Mouse (Mus musculus): ENCODE measurements around the gene Mmp15. TPM values are rescaled to one million over a fixed set of nuclear protein-coding genes. Genes with fewer than 3 reads are reported as not detected.

Mmp15 gene
- polyA plus RNA-seq, 1 experiment, result 1.4 TPM

DNA sequence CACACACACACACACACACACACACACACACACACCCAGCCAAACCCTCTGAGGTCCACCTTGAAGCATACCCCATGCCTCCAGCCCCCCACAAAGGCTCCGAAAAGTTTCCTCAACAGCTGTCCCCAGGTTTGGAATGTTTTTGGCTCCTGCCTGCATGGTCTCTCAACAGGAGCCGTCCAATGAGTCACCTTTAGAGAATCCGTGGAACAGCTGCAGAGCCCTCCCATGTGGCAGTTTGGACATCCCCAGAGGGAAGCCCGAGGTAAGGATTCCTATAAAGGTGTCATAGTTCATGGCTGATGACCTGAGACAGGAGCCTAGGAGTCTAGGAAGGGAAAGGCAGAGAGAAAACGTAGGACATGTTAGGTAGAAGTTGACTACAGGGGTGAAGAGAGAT is 34.0 kb downstream of the Mmp15 start:
- no peak overlapping the region for H3K4me3 ChIP-seq (ENCODE audit: insufficient read depth, low read length)
- H3K27ac ChIP-seq (ENCODE audit: insufficient read depth, low read length), result no peak overlapping the region
- peaks cover 7% of the 10 kb centered on the region; the same call in 1 of the 2 replicates for H3K4me1 ChIP-seq (ENCODE audit: control insufficient read depth, insufficient read depth, low read length)
- TF ChIP-seq CTCF (IDR thresholded peaks at IDR 0.05; ENCODE audit: borderline replicate concordance, insufficient read depth, low read length), result no peak
- no peak for TF ChIP-seq POLR2A (IDR thresholded peaks at IDR 0.05; ENCODE audit: low read depth, low read length)

DNA sequence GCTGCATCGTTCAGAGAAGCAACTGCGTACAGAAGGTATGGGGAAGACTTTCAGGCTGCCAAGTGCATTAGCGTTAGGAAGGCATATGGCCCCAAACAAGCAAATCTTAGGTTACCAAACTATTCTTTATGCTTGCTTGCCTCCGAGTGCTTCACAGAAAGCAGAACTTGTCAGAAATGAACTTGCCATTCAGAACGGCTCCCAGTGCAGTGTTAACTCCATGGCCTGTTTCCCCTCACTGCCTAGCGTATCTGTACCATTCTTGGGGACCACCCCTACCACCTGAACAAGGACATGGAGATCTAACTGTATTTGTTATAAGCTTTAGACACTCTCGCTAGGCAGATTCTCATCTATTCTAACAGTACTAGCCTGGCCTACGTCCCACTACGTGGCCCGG is 35.2 kb downstream of the Mmp15 start:
- H3K27ac ChIP-seq (ENCODE audit: insufficient read depth, low read length), result no peak overlapping the region
- TF ChIP-seq CTCF (IDR thresholded peaks at IDR 0.05; ENCODE audit: borderline replicate concordance, insufficient read depth, low read length), result no peak
- TF ChIP-seq POLR2A (IDR thresholded peaks at IDR 0.05; ENCODE audit: low read depth, low read length), result no peak
- H3K4me1 ChIP-seq (ENCODE audit: control insufficient read depth, insufficient read depth, low read length), result peaks cover 7% of the 10 kb centered on the region; the same call in 1 of the 2 replicates
- H3K4me3 ChIP-seq (ENCODE audit: insufficient read depth, low read length), result no peak overlapping the region

DNA sequence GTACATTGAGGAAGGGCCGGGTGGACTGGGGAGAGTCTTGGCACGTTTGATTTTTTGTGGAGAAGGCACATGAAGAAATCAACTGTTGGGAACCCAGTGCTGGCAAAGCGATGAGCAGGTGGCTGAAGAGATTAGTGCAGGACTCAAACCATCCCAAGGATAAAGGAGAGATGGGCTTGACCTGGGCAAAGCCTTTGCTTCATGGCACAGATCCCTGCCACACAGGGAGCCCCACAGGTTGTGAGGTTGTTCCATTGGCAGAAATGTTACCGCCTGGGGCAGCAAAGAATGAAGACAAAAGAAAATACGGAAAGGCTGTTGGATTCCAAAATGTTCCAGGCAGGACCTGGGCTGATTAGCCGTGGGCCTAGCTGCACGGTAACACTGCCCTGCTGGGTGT is 35.9 kb downstream of the Mmp15 start:
- Histone ChIP-seq H3K4me1 (ENCODE audit: control insufficient read depth, insufficient read depth, low read length) (peaks cover 7% of the 10 kb centered on the region; the same call in 1 of the 2 replicates), H3K27ac (ENCODE audit: insufficient read depth, low read length) (no peak overlapping the region), H3K4me3 (ENCODE audit: insufficient read depth, low read length) (no peak overlapping the region)
- TF ChIP-seq POLR2A (IDR thresholded peaks at IDR 0.05; ENCODE audit: low read depth, low read length), result no peak
- no peak for TF ChIP-seq CTCF (IDR thresholded peaks at IDR 0.05; ENCODE audit: borderline replicate concordance, insufficient read depth, low read length)

DNA sequence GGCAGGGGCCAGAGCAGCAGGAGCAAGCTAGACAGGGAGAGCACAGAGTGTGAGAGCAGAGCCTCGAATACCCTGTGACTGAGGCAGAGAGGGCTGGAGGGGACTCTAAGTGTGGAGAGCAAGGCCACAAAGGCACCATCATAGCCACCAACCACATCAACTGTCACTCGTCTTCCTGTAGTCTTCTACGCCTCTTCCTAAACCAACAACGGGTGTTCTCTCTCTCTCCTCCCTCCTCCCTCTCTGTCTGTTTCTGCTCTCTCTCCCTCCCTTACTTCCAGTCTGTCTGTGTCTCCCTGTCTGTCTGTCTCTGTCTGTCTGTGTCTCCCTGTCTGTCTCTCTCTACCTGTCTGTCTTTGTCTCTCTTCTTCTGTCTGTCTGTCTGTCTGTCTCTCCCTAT is 38.2 kb downstream of the Mmp15 start:
- TF ChIP-seq POLR2A (IDR thresholded peaks at IDR 0.05; ENCODE audit: low read depth, low read length) (no peak), CTCF (IDR thresholded peaks at IDR 0.05; ENCODE audit: borderline replicate concordance, insufficient read depth, low read length) (no peak)
- H3K27ac ChIP-seq (ENCODE audit: insufficient read depth, low read length), result no peak overlapping the region
- peaks cover 7% of the 10 kb centered on the region; the same call in 1 of the 2 replicates for H3K4me1 ChIP-seq (ENCODE audit: control insufficient read depth, insufficient read depth, low read length)
- H3K4me3 ChIP-seq (ENCODE audit: insufficient read depth, low read length), result no peak overlapping the region

DNA sequence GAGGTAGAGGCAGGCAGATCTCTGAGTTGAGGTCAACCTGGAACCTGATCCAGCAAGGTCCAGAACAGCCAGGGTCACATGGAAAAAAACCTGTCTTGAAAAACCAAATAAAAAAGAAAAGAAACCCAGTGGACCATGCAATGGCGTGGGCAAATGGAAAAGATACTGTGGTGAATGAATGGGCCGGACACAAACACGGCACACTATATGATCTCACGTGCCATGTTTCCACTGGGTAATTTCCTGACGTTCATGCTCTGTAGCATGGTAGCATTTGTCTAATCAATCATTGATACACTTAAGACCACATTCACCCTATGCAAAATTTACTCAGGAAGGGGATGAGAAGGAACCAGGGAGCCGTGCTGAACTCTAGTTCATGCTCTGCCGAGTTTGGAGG is 39.0 kb downstream of the Mmp15 start:
- TF ChIP-seq POLR2A (IDR thresholded peaks at IDR 0.05; ENCODE audit: low read depth, low read length) (no peak), CTCF (IDR thresholded peaks at IDR 0.05; ENCODE audit: borderline replicate concordance, insufficient read depth, low read length) (no peak)
- Histone ChIP-seq H3K4me3 (ENCODE audit: insufficient read depth, low read length) (no peak overlapping the region), H3K4me1 (ENCODE audit: control insufficient read depth, insufficient read depth, low read length) (0 out of 2 replicates have a peak, but pooled peaks cover 2% of the 10 kb centered on the region), H3K27ac (ENCODE audit: insufficient read depth, low read length) (no peak overlapping the region)

DNA sequence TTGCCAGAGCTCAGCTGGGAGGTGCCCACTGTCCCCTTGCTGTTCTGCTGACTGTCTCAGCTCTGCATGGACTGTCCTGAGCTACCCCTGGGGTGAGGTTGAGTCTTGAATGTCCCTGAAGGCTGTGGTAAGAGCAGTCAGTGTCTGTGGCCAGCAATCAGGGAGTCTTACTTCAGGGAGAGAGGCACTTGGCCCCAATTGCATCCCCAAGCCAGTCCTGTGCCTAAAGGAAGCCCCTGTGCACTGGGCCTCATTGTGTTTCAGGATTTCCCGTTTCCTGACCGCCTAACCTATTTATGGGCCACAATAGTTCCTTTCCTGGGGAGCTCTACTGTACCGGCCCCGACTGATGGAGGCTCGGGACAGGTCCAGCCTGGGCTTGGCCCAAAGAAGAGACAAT is 40.5 kb downstream of the Mmp15 start:
- H3K27ac ChIP-seq (ENCODE audit: insufficient read depth, low read length), result no peak overlapping the region
- no peaks in the 10 kb centered on the region for H3K4me1 ChIP-seq (ENCODE audit: control insufficient read depth, insufficient read depth, low read length)
- TF ChIP-seq POLR2A (IDR thresholded peaks at IDR 0.05; ENCODE audit: low read depth, low read length) (no peak), CTCF (IDR thresholded peaks at IDR 0.05; ENCODE audit: borderline replicate concordance, insufficient read depth, low read length) (no peak)
- no peak overlapping the region for H3K4me3 ChIP-seq (ENCODE audit: insufficient read depth, low read length)

DNA sequence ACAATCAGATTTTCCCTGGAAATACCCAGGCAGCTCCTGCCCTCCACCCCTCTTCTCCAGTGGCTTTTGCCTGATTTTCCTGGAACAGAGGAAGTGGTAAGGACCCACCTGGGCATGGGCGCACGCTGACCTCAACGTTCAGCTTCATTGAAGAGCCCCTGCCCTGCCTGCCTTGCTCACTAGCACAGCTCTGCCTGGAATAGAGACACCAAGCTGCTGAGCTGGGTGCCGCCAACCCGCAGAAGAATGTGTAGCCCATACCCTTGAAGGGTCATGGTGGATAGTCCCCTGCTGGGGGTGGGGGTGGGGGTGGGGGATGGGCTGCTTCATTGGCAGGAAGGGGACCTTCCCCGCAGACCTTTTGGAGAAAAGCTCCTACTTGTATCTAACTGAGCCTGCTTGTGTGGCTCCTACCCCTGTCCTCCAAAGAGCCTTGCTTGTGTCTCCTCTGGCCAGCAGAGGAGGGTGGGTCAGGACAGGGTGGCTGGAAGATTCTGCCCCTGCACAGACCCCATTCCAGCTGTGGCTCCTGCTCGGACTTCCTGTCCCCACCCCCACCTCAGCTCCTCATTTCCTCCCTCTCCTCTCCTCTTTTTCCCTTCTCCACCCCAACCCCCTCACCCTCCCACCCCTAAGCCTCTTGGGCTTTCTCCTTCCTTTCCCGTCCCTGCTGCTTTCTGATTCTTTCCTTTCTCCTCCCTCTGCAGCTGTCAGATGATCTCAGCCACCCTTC is 43.3 kb downstream of the Mmp15 start:
- TF ChIP-seq CTCF (IDR thresholded peaks at IDR 0.05; ENCODE audit: borderline replicate concordance, insufficient read depth, low read length) (no peak), POLR2A (IDR thresholded peaks at IDR 0.05; ENCODE audit: low read depth, low read length) (no peak)
- H3K4me3 ChIP-seq (ENCODE audit: insufficient read depth, low read length), result no peak overlapping the region

DNA sequence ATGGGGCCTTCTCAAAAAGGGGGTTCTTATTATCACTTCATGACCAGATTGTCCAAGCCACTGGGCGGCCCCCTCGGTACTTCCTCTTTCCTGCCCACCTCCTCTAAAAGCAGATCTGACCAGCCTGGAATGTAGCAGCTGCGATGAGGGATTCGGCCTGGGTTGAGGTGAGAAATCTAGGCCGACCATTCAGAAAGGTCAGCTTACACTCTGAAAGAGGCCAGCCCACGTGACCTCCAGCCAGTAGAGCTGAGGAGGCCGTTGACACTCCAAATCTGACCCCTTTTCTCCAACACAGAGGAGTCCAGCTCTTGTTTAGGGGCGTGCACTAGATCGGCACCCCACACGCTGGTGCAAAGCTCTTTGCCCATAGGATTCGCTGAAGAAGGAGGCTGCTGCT is 44.7 kb downstream of the Mmp15 start:
- Histone ChIP-seq H3K27ac (ENCODE audit: insufficient read depth, low read length) (no peak overlapping the region), H3K4me3 (ENCODE audit: insufficient read depth, low read length) (no peak overlapping the region), H3K4me1 (ENCODE audit: control insufficient read depth, insufficient read depth, low read length) (no peaks in the 10 kb centered on the region)
- TF ChIP-seq POLR2A (IDR thresholded peaks at IDR 0.05; ENCODE audit: low read depth, low read length) (no peak), CTCF (IDR thresholded peaks at IDR 0.05; ENCODE audit: borderline replicate concordance, insufficient read depth, low read length) (no peak)

More for the DNA sequence above, 43.3 kb downstream of the Mmp15 start:
- Histone ChIP-seq H3K4me1 (ENCODE audit: control insufficient read depth, insufficient read depth, low read length) (no peaks in the 10 kb centered on the region), H3K27ac (ENCODE audit: insufficient read depth, low read length) (no peak overlapping the region)

DNA sequence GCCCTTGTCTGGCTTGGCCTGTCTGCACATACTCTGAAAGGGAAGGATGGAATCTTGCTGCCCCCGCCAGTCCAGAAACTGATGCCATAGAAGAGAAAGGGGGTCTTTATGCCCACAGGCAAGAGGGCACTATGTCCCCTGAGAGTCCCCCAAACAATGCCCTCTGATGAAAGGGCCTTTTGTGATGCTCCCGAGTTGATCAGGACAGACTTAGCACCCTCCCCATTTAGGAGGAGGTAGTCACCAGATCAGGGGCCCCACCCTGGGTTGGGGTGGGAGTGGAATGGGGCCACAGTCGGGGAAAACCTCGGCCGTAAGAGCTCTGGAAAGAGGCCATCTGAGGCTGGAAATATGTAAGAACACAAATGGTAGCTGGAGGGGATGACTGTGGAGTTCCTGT is 45.1 kb downstream of the Mmp15 start:
- H3K4me3 ChIP-seq (ENCODE audit: insufficient read depth, low read length), result no peak overlapping the region
- no peaks in the 10 kb centered on the region for H3K4me1 ChIP-seq (ENCODE audit: control insufficient read depth, insufficient read depth, low read length)
- no peak overlapping the region for H3K27ac ChIP-seq (ENCODE audit: insufficient read depth, low read length)
- TF ChIP-seq POLR2A (IDR thresholded peaks at IDR 0.05; ENCODE audit: low read depth, low read length) (no peak), CTCF (IDR thresholded peaks at IDR 0.05; ENCODE audit: borderline replicate concordance, insufficient read depth, low read length) (no peak)

DNA sequence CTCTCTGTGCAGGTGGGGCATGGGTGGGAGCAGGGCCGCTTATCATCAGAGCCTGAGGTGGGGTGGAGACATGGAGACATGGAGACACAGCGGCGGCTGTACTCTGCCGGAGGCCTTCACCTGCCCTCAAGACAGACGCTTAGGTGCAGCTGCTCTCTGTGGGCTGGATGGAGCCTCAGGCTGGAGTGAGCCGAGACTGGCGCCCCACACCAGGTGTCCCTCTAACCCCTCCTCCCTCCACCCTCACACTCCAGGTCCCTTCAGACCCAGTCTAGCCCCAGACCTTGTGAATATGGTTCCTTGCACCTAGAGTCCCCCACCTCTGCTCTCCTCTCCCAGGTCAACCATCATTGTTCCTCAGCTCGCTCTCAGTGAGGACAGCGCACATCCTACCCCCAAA is 47.1 kb downstream of the Mmp15 start:
- TF ChIP-seq POLR2A (IDR thresholded peaks at IDR 0.05; ENCODE audit: low read depth, low read length) (no peak), CTCF (IDR thresholded peaks at IDR 0.05; ENCODE audit: borderline replicate concordance, insufficient read depth, low read length) (no peak)
- Histone ChIP-seq H3K27ac (ENCODE audit: insufficient read depth, low read length) (no peak overlapping the region), H3K4me3 (ENCODE audit: insufficient read depth, low read length) (no peak overlapping the region), H3K4me1 (ENCODE audit: control insufficient read depth, insufficient read depth, low read length) (no peaks in the 10 kb centered on the region)
